Mouse (Mus musculus): ENCODE data around the gene Prss41.
A peak's percentile ranks its signal among the peaks of the same experiment; 100 is the strongest.

Prss41 gene

DNA sequence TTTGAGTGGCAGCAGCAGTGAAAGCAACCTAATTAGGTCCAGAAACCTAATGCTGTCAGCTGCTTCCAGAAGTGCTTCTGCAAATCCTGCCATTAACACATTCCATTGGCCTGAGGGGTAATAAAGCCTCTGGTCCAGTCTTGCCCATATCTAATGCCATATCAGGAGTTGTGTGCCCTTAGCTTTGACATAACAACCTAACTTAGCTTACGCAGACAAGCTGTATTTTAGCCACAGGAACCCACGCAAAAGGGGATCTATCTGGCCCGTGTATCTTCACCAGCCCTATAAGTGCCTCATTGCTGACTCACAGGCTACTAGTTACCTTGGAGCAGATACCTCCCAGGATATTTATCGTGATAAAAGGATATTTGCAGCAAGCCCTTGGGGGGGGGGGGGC, 18.4 kb downstream of the Prss41 start:
- no peak for DNase-seq

GRCm38 (mm10) chr17:23823614-23824013, 20.4 kb downstream of the Prss41 start:
- no peak for DNase-seq

GRCm38 (mm10) chr17:23823018-23823417, 21.0 kb downstream of the Prss41 start:
- DNase-seq = no peak

DNA sequence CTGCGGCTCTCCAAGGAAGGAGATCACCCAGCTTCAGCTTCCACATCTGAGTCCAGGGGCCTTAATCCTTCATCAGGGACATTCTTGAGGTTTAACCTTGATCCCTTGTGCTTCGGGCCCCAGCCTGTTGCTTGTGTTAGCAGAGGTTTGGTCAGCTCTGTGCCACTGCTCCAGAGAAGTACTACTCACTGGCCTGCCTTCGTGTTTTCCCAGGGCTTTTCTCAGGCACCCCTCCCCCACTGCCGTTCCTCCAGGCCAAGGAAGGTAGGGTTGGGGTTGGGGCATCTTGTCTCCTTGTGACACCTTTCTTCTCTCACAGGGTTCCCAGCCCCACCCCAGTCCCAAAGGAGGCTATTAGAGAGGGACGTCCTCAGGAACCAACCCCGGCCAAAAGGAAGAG, 21.9 kb downstream of the Prss41 start:
- DNase-seq = no peak

DNA sequence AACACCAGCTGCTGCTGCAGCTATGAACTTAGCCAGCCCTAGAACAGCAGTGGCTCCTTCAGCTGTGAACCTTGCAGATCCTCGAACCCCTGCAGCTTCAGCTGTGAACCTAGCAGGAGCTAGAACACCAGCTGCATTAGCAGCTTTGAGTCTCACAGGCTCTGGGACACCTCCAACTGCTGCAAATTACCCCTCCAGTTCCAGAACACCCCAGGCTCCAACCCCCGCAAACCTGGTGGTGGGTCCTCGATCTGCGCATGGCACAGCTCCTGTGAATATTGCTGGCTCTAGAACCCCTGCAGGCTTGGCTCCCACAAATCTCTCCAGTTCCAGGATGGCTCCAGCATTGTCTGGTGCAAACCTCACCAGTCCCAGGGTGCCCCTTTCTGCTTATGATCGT, 23.2 kb downstream of the Prss41 start:
- DNase-seq = no peak

GRCm38 (mm10) chr17:23819235-23819634, 24.7 kb downstream of the Prss41 start:
- no peak for DNase-seq

- no peak for DNase-seq
Measured at GRCm38 (mm10) chr17:23818579-23818978, 25.4 kb downstream of the Prss41 start.

DNA sequence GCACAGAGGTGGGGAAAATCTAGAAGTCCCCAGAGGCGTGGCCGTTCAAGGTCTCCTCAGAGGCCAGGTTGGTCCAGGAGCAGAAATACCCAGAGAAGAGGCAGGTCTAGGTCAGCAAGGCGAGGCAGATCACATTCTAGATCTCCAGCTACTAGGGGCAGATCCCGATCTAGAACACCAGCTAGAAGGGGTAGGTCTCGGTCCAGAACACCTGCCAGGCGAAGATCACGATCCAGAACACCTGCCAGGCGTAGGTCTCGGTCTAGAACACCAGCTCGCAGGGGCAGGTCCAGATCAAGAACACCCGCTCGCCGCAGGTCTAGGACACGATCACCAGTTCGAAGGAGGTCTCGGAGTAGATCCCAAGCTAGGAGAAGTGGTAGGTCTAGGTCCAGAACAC, 28.3 kb downstream of the Prss41 start:
- DNase-seq = no peak

- DNase-seq = no peak
Measured at GRCm38 (mm10) chr17:23807918-23808317, 36.1 kb downstream of the Prss41 start.

DNA sequence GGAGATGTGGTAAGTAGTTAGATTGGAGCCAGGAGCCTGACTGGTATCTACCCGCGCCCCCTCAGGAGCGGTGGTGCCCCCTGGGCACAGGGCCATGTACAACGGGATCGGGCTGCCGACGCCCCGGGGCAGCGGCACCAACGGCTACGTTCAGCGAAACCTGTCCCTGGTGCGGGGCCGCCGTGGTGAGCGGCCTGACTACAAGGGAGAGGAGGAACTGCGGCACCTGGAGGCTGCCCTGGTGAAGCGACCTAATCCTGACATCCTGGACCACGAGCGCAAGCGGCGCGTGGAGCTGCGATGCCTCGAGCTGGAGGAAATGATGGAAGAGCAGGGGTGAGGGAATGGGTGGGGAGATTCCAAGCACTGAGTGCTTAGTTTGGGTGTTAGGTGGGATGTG, 37.1 kb downstream of the Prss41 start:
- DNase-seq = peak; percentile 39

DNA sequence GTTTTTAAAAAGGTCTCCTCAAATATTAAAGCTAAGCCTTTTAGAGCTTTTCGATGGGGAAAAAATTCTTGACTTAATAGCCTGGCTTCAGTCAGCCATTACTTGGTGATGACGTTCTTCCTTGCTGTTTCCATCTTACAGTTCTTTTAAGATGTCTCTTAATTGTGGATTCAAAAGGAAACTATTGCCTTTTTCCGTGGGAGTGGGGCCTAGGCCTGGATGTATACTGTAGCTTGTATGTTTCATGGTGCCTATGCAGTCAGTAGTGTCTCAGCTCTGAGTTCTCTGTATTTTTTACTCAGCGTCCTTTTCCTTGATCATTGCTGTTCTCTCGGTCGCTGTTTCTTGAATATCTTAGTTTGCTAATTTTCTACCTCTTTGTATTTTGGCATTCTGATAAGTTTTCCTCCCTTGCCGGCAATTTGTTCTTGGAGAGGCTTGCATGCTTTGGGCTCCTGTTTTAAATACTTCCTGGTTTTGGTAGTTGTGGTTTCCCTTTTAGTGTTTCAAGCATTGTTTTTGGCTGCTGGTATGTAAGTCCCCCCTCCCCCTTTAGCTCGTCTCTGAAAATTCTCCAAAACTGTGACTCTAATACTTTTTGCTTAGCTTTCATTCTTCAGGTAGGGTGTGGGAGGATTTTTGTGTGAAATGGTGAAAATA, 39.4 kb downstream of the Prss41 start:
- DNase-seq = no peak

DNA sequence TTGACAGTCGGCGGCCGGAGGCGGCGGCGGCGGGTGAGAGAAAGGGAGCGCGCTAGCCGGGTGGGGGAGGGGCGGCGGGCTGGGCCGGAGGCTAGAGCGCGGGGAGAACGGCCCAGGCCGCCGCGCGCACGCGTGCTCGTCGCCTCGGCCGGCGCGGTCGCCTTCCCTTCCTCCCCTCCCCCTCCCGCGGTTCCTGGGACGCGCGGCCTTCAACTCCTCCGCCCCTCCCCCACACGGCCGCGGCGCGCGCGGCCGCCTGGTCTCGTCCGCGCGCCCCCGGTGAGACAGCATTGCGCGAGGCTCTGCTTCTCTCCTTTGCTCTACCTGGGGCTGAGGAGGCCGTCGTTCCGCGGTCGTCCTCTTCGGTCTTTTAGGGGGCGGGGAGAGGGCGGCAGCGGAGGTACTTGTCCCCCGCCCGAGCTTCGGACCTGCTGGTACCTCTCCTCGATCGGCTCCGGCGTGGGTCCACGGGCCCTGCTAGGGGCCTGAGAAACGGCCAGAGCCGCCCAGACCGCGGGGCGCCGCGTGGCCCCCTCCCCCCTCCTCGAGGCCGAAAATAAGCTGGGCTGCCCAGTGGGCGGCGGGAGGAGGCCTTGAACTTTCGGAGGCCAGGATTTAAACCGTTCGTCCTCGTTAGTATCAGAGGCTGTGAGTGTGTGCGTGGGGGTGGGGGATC, 40.5 kb downstream of the Prss41 start:
- peak; percentile 85 for DNase-seq

GRCm38 (mm10) chr17:23802746-23803365, 41.1 kb downstream of the Prss41 start:
- DNase-seq = peak; percentile 99

DNA sequence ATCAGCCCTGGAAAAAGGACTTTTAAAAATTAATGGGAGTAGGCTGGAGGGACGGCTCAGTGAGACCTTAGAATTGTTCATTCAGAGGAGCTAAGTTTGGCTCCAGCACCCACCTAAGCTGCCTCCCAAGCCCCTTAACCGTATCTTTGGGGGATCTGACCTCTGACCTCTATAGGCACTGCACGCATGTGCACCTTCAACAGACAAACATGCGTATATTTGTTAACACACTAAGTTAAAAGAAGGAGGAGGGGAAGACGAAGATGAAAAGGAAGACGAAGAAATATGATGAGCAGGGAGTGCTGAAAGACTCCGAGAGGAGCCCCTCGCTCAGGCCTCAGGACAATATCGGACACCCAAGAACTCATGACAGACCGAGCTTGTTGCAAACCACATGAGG, 42.3 kb downstream of the Prss41 start:
- DNase-seq = no peak

- DNase-seq = no peak
Measured at GRCm38 (mm10) chr17:23797316-23797715, 46.7 kb downstream of the Prss41 start.

GRCm38 (mm10) chr17:23795323-23795722, 48.6 kb downstream of the Prss41 start:
- no peak for DNase-seq

DNA sequence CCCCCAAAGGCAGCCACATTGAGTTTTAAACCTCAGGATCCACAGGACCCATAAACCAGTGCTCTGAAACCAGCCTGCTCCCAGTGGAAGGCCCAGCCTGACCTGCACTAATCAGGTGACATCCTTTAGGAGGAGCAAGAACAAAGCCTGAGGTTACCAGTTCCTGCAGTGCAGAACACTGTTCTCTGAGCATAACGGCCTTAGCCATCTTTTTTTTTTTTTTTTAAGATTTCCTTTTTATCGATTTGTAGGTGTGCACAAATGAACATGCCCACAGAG, 53.0 kb downstream of the Prss41 start:
- DNase-seq = no peak

DNA sequence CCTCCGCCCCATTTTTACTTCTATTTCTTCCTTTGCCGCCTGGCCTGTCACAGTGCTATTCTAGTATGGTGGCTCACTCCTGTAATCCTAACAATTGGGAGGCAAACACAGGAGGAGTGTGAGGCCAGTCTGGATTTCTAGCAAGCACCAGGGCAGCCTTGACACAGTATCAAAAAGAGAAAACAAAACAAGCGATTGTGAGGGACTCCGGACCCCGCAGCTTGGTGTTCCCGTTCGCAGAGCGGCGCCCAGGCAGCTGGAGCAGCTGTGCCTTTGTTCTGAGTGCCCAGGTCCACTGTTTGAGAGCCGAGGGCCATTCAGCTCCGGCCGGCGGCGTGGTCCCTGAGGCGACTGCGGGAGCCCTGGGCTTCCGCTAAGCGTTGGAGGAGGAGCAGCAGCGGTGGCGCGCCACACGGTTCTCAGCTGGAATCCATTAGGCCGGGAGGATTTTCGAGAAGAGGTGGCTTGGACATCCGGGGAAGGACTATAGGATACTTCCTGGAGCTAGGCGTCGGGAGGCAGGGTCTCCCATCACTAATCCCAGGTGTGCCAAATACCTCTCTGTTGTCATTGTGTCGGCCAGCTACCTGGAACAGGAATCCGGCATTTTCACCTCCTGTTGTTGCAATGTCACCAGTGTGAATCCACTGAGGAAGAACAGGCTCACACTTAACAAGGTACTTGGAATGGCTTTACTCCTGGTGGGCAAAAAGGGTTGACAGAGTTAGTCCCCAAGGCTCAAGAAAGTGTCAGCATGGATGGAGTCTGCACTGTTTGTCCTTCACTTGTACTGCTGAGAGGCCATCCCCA, 53.5 kb downstream of the Prss41 start, which contains the start of gene Srrm2:
Gene Srrm2, plus strand, starts transcription at position 264 of the 810 bp plus-strand sequence.
- peak; percentile 70 for DNase-seq

DNA sequence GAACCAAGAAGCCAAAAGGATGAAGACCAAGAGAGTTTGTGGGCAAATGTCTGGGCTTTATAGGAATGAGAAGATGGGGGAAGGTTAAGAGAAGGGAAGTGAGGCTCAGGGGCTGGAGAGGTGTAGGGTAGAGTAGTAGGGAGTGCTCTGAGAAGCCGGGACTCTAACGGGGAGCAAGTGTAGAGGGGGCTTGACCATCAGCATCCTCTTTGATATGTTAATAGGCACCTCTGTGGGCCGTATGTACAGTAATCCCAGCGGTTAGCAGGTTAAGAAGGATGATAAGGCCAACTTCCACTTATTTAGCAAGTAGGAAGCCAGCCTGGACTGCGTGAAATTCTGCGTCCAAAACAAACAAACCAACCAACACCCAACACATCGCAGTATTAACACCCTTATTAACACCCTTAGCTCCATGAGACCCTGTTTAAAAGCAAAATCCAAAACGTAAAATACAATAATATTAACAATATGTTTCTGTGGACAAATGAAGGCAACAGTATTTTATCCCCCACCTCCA, 54.2 kb downstream of the Prss41 start:
- DNase-seq = no peak

- DNase-seq = no peak
Measured at GRCm38 (mm10) chr17:23788973-23789372, 55.0 kb downstream of the Prss41 start.
